Mouse (Mus musculus) frontal cortex, adult 2 months (tissue): ENCODE data around the gene BC017158. TPM values are rescaled to one million over a fixed set of nuclear protein-coding genes. Genes with fewer than 3 reads are reported as not detected.
"Not testable (repeated sequence)": the region's sequence is repeated elsewhere in the genome, so short reads cannot be mapped to it uniquely, and the experiment has no call there.

ENCODE experiments used
- DNase-seq, 2 experiments: peaks; one replicate each; pipeline ENCODE4 v3.0.0; 2022; ENCODE audit warnings: low spot score in 1 of 2; ENCODE audit errors: extremely low spot score in 1 of 2
- polyA plus RNA-seq: library from polyadenylated mRNA; depleted of rRNA; stranded (reverse); fragments of >200 nt; gene quantifications from 2 replicates; pipeline ENCODE4 v1.2.3, GENCODE M21; 2012; rRNA removed

The BC017158 gene
- polyA plus RNA-seq: 34.2 and 35.5 TPM in 2 replicates

DNA sequence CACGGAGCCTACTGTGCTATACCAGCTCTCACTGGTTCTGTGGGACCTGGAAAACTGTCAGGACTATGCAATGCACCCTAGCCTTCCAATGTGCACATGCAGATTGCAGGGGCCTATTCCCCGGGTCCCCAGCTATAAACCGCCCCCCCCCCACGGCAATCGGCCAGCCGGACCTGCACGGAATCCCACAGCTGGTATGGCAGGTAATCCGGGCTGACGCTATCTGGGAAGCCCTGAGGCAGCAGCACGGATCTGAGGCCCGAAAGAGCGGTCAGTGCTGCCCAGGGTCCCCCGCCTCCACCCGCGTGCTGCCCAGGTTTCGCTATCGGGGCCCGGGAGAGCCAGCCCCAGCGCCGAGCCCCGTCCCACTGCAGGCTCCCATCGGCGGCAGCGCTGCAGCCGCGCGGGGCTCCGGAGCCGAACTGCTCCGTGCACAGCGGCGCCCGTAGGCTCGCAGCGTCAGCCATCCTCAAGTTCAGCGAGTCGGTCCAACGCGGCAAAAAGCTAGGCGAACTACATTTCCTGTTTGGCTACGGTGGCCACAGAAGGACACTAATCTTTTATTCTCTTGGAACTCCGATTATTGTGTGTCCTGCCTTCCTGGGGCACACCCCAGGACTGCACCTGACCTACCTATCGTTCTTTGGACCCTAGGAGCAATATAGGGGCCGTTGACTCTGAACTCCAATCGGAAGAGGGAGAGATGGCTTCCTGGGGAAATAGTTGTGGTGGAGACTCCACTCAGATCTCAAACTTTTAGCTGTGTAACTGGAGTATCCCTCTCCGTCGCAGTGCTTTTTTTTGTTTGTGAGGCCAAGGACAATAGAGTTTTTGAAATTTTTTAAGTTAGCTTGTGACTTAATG lies at the start of gene BC017158:
TSS of gene BC017158 (minus strand) at position 554 of the 864 bp plus-strand sequence.
- DNase-seq: peak; percentile 53 to 86

DNA sequence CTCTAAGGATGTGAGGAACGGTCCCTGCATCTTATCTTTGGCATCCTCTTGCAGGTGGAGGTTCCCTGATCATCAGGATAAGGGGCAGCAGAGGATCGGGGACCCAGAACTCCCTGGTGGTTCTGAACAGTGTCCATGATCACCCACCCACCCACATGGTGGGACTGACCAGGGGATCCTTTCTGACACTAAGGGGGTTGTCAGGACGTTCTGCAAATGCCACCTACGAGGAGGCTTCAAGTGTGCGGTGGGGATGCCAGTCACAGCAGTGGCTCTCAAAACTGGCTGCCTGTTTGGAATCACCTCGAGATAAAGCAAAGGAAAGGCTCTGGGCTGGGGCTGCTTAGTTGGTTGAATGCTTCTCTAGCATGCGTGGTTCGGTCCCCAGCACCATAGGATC lies 49.0 kb upstream of the BC017158 start:
- no peak for DNase-seq

- DNase-seq: no peak
Observed at GRCm38 (mm10) chr7:128346522-128346921, 48.6 kb upstream of the BC017158 start.

GRCm38 (mm10) chr7:128345691-128346090 lies 47.7 kb upstream of the BC017158 start:
- DNase-seq: no peak

DNA sequence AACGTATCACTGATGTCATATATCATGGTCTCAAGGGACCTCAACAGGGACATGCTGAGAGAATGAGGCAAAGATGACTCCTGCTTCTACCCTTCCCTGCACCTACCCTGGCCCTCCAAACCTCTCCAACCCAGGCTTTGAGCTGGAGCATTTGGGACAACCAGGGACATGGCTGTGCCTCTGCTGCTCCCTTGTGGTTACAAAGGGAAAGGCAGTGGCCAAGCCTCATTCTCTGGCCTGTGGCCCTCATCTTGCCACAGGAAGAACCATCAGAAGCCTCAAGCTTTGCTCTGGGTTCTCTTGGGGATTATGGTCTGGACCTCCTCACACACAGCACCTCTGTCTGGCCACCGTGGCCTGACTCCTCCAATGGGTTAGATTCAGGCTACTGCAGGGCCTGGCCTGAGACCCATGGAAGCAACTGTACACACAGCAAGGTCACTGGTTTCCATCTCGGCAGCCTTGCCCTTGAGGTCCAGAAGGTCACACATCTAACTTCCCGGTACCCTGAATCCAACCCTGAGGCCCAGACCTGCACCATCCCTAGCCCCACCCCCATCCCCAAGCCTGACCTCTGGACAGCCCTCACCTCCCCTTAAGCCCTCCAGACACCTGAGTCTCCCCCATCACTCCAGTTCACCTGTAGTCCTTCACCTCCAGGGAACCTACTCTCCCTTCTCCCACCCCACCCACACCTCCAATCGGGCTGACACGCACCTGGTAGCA lies 47.1 kb upstream of the BC017158 start:
- DNase-seq: peak; percentile 33 to 87

GRCm38 (mm10) chr7:128344488-128344887 lies 46.5 kb upstream of the BC017158 start:
- no peak for DNase-seq

GRCm38 (mm10) chr7:128342691-128343090 lies 44.7 kb upstream of the BC017158 start:
- not testable (repeated sequence) for DNase-seq

DNA sequence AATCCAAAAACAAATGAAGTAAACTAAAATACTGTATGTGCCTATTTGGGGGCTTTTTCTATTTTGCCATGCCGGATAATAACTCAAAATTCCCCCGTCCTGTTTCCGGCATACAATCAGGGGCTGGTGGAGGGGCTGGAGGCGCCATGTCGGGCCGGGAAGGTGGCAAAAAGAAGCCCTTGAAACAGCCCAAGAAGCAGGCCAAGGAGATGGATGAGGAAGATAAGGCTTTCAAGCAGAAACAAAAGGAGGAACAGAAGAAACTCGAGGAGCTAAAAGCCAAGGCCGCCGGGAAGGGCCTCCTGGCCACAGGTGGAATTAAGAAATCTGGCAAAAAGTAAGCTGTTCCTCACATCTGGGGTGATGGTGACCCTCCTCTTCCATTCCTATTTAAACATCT lies 42.4 kb upstream of the BC017158 start:
- DNase-seq: not testable (repeated sequence)

GRCm38 (mm10) chr7:128332896-128333295 lies 34.9 kb upstream of the BC017158 start:
- DNase-seq: no peak

DNA sequence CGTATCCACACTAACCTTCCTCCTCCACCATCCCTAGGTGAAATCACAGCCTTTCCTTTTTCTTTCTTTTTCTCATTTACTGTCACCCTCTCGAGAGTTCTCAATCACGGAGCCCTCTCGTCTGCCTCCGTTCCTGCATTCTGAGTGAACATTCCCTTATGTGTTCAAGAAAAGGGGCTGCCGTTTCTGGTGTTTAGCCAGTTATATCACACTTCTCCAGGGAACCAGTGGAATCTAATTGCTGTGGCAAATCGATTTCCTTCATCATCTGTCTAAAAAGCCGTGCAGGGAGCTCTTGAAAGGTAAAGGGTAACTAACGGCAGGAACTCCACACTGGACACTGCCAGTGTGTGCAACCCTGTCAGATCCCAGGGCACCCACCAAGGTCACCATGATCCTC lies 33.0 kb upstream of the BC017158 start:
- DNase-seq: no peak

- no peak for DNase-seq
Observed at GRCm38 (mm10) chr7:128324977-128325376, 27.0 kb upstream of the BC017158 start.

GRCm38 (mm10) chr7:128321260-128321659 lies 23.3 kb upstream of the BC017158 start:
- DNase-seq: no peak

GRCm38 (mm10) chr7:128320219-128320816 lies 22.3 kb upstream of the BC017158 start:
- DNase-seq: no peak

GRCm38 (mm10) chr7:128319140-128319539 lies 21.2 kb upstream of the BC017158 start:
- no peak for DNase-seq

DNA sequence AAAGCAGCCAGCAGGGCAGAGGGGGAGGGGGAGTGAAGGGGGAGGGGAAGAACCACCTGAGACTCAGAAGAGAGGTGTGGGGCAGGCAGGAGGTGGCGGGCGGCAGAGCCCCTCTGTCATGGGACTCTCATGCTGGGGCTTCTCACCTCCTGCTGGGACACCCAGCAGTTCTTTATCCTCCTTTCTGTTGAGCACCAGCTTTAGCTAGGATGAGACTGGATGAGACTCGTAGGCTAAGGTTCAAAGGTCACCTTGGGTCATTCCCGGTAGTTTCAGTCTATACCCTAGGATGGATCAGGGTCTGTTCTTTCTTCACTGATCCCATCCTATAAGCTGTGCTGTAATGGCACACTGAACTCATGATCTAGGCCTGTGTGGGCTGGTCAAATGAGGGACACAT lies 19.0 kb upstream of the BC017158 start:
- no peak for DNase-seq

- no peak for DNase-seq
Observed at GRCm38 (mm10) chr7:128314491-128314890, 16.5 kb upstream of the BC017158 start.

DNA sequence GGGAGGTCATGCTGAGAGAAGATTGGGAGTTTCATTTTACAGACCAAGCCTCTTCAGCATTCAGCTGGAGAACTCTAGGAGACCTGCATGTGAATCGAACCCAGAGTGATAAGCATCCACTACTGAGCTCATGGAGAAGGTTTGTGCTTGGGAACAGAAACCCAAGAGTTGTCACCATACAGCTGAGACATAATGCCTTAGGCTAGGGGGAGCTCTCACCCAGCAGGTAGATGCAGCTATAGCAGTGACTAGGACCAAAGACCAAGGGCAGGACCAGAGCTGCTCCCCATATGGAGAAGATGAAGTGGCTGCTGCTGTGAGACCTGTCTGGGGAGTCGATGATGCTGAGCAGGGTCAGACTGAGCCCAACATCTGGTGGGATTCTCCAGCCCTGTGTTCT lies 15.6 kb upstream of the BC017158 start:
- DNase-seq: no peak

- peak in 1 of 2 experiments; percentile 5 for DNase-seq
Observed at GRCm38 (mm10) chr7:128312375-128313059, 14.5 kb upstream of the BC017158 start.

DNA sequence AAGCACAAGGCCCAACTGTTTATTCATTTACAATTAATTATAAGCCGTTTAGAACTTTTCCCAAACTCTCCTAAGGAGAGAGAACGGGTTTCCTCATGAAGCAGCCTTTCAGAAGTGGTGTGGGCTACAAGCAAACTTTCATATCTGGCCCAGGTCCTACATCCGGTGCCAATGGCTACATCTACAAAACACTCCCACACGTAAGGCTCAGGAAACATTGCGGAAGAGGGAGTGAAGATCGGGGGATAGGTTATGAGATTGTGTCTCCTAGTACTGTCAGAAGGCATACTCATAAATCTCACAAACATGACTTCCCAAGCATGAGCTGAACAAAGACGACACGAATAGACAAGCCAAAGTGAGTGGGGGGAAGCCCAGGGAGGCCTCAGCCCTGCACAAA lies 13.8 kb upstream of the BC017158 start:
- DNase-seq: no peak

GRCm38 (mm10) chr7:128311263-128311662 lies 13.3 kb upstream of the BC017158 start:
- DNase-seq: no peak

GRCm38 (mm10) chr7:128310229-128310688 lies 12.3 kb upstream of the BC017158 start:
- no peak for DNase-seq
